Mouse (Mus musculus) stomach, postnatal 0 days (tissue): ENCODE measurements around the gene Pkmyt1.

Experiments
- CTCF ChIP-seq: IDR thresholded peaks from 2 replicates; pipeline ENCODE4 v1.5.1; 2016; ENCODE audit warnings: antibody characterized with exemption, low read depth, mild to moderate bottlenecking, moderate library complexity
- EP300 ChIP-seq: optimal IDR thresholded peaks from 2 replicates; pipeline ENCODE3; 2016; ENCODE audit warnings: antibody characterized with exemption

GRCm38 (mm10) chr17:23774090-23774489, 48.0 kb downstream of the Pkmyt1 start:
- TF ChIP-seq CTCF (peak; percentile 89), EP300 (no peak)
